Mouse (Mus musculus) MEL (cell line): ENCODE results near the gene Osbpl3. TPM values are rescaled to one million over a fixed set of nuclear protein-coding genes. Genes with fewer than 3 reads are reported as not detected.

Source experiments
- DNase-seq: peaks from one replicate; pipeline ENCODE4 v3.0.0; 2011; ENCODE audit warnings: low read depth, low spot score
- H3K27ac ChIP-seq: 2 replicates; pipeline ENCODE4 v1.5.1; 2012; ENCODE audit warnings: low read depth, mild to moderate bottlenecking, control low read depth, low read length, moderate library complexity; ENCODE audit not compliant: control insufficient read depth
- H3K27me3 ChIP-seq, 2 experiments: fragments of 150-350 bp in 1 of 2; sonication (generic) in 1 of 2; 2 replicates each; pipeline ENCODE4 v1.6.1; 2012; ENCODE audit warnings: low read length in 2 of 2, mild to moderate bottlenecking in 2 of 2, improper control_type of control experiment in 1 of 2, moderate library complexity in 1 of 2; ENCODE audit not compliant: insufficient read depth in 2 of 2, control insufficient read depth in 1 of 2
- H3K36me3 ChIP-seq, 2 experiments: 2 replicates each; pipeline ENCODE4 v1.6.1; 2012 to 2014; ENCODE audit warnings: low read length in 2 of 2, improper control_type of control experiment in 1 of 2, inconsistent platforms in 1 of 2, mild to moderate bottlenecking in 1 of 2; ENCODE audit not compliant: insufficient read depth in 2 of 2, control insufficient read depth in 1 of 2
- H3K4me1 ChIP-seq, 2 experiments: fragments of 150-350 bp in 1 of 2; sonication (generic) in 1 of 2; 2 replicates each; pipeline ENCODE4 v1.6.1; 2012; ENCODE audit warnings: low read length in 2 of 2, improper control_type of control experiment in 1 of 2, mild to moderate bottlenecking in 1 of 2; ENCODE audit not compliant: insufficient read depth in 2 of 2, control insufficient read depth in 1 of 2
- H3K4me3 ChIP-seq, 2 experiments: fragments of 150-350 bp in 1 of 2; sonication (generic) in 1 of 2; 2 replicates each; pipeline ENCODE4 v1.5.1; 2012; ENCODE audit warnings: low read depth in 2 of 2, low read length in 2 of 2, mild to moderate bottlenecking in 2 of 2, moderate library complexity in 2 of 2, control low read depth in 1 of 2, improper control_type of control experiment in 1 of 2; ENCODE audit not compliant: control insufficient read depth in 1 of 2, insufficient read depth in 1 of 2
- H3K79me2 ChIP-seq: 2 replicates; pipeline ENCODE4 v1.6.1; 2012; ENCODE audit warnings: mild to moderate bottlenecking, low read length, moderate library complexity; ENCODE audit not compliant: control insufficient read depth, poor library complexity, insufficient read depth
- H3K9ac ChIP-seq: 2 replicates; pipeline ENCODE4 v1.6.1; 2012; ENCODE audit warnings: low read depth, mild to moderate bottlenecking, control low read depth, low read length, moderate library complexity; ENCODE audit not compliant: control insufficient read depth, poor library complexity, severe bottlenecking
- H3K9me3 ChIP-seq: fragments of 150-350 bp; sonication (generic); replicated peaks from 2 replicates; pipeline ENCODE4 v1.6.1; 2012; ENCODE audit warnings: mild to moderate bottlenecking, low read length, improper control_type of control experiment, moderate library complexity; ENCODE audit not compliant: insufficient read depth
- CHD1 ChIP-seq: IDR thresholded peaks from 2 replicates; pipeline ENCODE4 v1.6.1; 2012; ENCODE audit warnings: low read depth, mild to moderate bottlenecking, inconsistent platforms, low read length, improper control_type of control experiment
- CHD2 ChIP-seq: IDR thresholded peaks from 2 replicates; pipeline ENCODE4 v1.6.1; 2011; ENCODE audit warnings: low read length, improper control_type of control experiment
- CTCF ChIP-seq, 3 experiments: IDR thresholded peaks in 2 of 3; conservative IDR thresholded peaks in 1 of 3; 2 replicates each; pipeline ENCODE4 v1.5.1; 2011 to 2012; ENCODE audit warnings: low read length in 3 of 3, low read depth in 2 of 3, mild to moderate bottlenecking in 2 of 3, improper control_type of control experiment in 1 of 3, inconsistent platforms in 1 of 3, mixed read lengths in 1 of 3, moderate library complexity in 1 of 3; ENCODE audit not compliant: control insufficient read depth in 1 of 3, insufficient read depth in 1 of 3, poor library complexity in 1 of 3, severe bottlenecking in 1 of 3
- EP300 ChIP-seq, 2 experiments: IDR thresholded peaks; 2 replicates each; pipeline ENCODE4 v1.6.1; 2011; ENCODE audit warnings: improper control_type of control experiment in 2 of 2, low read length in 2 of 2, low read depth in 1 of 2, mild to moderate bottlenecking in 1 of 2
- ETS1 ChIP-seq: IDR thresholded peaks from 2 replicates; pipeline ENCODE4 v1.6.1; 2012; ENCODE audit warnings: low read depth, mild to moderate bottlenecking, inconsistent platforms, low read length, improper control_type of control experiment, moderate library complexity
- GABPA ChIP-seq: IDR thresholded peaks from 2 replicates; pipeline ENCODE4 v1.6.1; 2012; ENCODE audit warnings: low read depth, mild to moderate bottlenecking, inconsistent platforms, low read length, improper control_type of control experiment, moderate library complexity
- GATA1 ChIP-seq: IDR thresholded peaks from 2 replicates; pipeline ENCODE4 v1.6.1; 2011; ENCODE audit warnings: low read depth, low read length, improper control_type of control experiment
- HCFC1 ChIP-seq: IDR thresholded peaks from 2 replicates; pipeline ENCODE4 v1.6.1; 2012; ENCODE audit warnings: low read depth, mild to moderate bottlenecking, inconsistent platforms, low read length, improper control_type of control experiment, moderate library complexity
- KAT2A ChIP-seq: conservative IDR thresholded peaks from 2 replicates; pipeline ENCODE4 v1.6.1; 2012; ENCODE audit warnings: low read depth, low read length, improper control_type of control experiment, inconsistent platforms
- MAFK ChIP-seq: IDR thresholded peaks from 2 replicates; pipeline ENCODE4 v1.6.1; 2011; ENCODE audit warnings: low read depth, mild to moderate bottlenecking, low read length, improper control_type of control experiment, borderline replicate concordance
- MAX ChIP-seq: IDR thresholded peaks from 2 replicates; pipeline ENCODE4 v1.6.1; 2011; ENCODE audit warnings: low read length, improper control_type of control experiment
- MEF2A ChIP-seq: IDR thresholded peaks from 2 replicates; pipeline ENCODE4 v1.6.1; 2014; ENCODE audit warnings: low read depth, mild to moderate bottlenecking, inconsistent platforms, low read length, improper control_type of control experiment; ENCODE audit not compliant: poor library complexity, insufficient replicate concordance, severe bottlenecking; ENCODE audit errors: extremely low read depth
- NELFE ChIP-seq: IDR thresholded peaks from 2 replicates; pipeline ENCODE4 v1.6.1; 2011; ENCODE audit warnings: low read depth, low read length, improper control_type of control experiment
- SIN3A ChIP-seq: IDR thresholded peaks from 2 replicates; pipeline ENCODE4 v1.6.1; 2012; ENCODE audit warnings: low read length, improper control_type of control experiment, inconsistent platforms
- SMC3 ChIP-seq: IDR thresholded peaks from 2 replicates; pipeline ENCODE4 v1.6.1; 2011; ENCODE audit warnings: low read depth, low read length, improper control_type of control experiment
- TCF12 ChIP-seq: IDR thresholded peaks from 2 replicates; pipeline ENCODE4 v1.6.1; 2014; ENCODE audit warnings: low read depth, mild to moderate bottlenecking, inconsistent platforms, low read length, improper control_type of control experiment, moderate library complexity
- USF2 ChIP-seq, 2 experiments: IDR thresholded peaks; 2 replicates each; pipeline ENCODE4 v1.6.1; 2011 to 2012; ENCODE audit warnings: improper control_type of control experiment in 2 of 2, low read length in 2 of 2, borderline replicate concordance in 1 of 2, inconsistent platforms in 1 of 2, low read depth in 1 of 2, mild to moderate bottlenecking in 1 of 2; ENCODE audit not compliant: insufficient read depth in 1 of 2
- ZC3H11A ChIP-seq: IDR thresholded peaks from 2 replicates; pipeline ENCODE4 v1.6.1; 2012; ENCODE audit warnings: low read depth, mild to moderate bottlenecking, inconsistent platforms, low read length, improper control_type of control experiment
- ZKSCAN1 ChIP-seq: IDR thresholded peaks from 2 replicates; pipeline ENCODE4 v1.6.1; 2012; ENCODE audit warnings: low read depth, mild to moderate bottlenecking, inconsistent platforms, low read length, improper control_type of control experiment, moderate library complexity
- ZMIZ1 ChIP-seq: IDR thresholded peaks from 2 replicates; pipeline ENCODE4 v1.6.1; 2012; ENCODE audit warnings: low read depth, mild to moderate bottlenecking, inconsistent platforms, low read length, improper control_type of control experiment, moderate library complexity
- ZNF384 ChIP-seq: IDR thresholded peaks from 2 replicates; pipeline ENCODE4 v1.6.1; 2012; ENCODE audit warnings: low read depth, mild to moderate bottlenecking, inconsistent platforms, low read length, improper control_type of control experiment
- polyA plus RNA-seq, 2 experiments: library from polyadenylated mRNA; stranded (reverse) in 1 of 2; unstranded in 1 of 2; fragments of >175 nt in 1 of 2; fragments of >200 nt in 1 of 2; gene quantifications; 2 replicates each; pipeline versions ENCODE4 v1.2.1 to v1.2.4; 2012; ENCODE audit warnings: low replicate concordance in 2 of 2, low read depth in 1 of 2; ENCODE audit not compliant: insufficient read length in 2 of 2, insufficient read depth in 1 of 2, missing spikeins in 1 of 2
- total RNA-seq: library from RNA; depleted of rRNA; stranded (reverse); fragments of 300-350 nt; gene quantifications from 2 replicates; pipeline ENCODE4 v1.2.3, GENCODE M21; 2012

Gene Osbpl3
- total and polyA plus RNA-seq, 3 experiments, result 4.9 to 5.6 TPM; not detected in 1

DNA sequence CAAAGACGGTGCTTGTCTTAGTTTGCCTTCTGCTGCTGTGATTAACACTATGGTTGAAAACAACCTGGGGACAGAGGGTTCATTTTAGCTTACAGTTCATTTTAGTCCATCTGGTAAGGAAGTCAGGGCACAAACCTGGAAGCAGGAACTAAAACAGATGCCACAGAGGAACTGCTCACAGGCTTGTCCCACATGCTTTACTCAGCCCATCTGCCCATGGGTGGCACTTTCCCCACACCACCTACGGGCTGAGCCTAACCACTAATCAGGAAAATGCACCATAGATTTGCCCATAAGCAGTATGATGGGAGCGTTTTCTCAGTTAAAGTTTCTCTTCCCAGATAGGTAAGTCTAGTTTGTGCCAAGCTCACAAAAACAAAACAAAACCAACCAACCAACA, 27.4 kb upstream of the Osbpl3 start:
- no peaks in the 10 kb centered on the region for H3K9me3 ChIP-seq
- no peak overlapping the region for H3K4me3 ChIP-seq
- no peaks in the 10 kb centered on the region for H3K36me3 ChIP-seq
- no peak for TF ChIP-seq MEF2A
- no peak for TF ChIP-seq KAT2A
- no peak for TF ChIP-seq ZNF384
- no peak for TF ChIP-seq CHD2
- no peak for TF ChIP-seq SIN3A
- no peak for TF ChIP-seq USF2 (IDR thresholded peaks at IDR 0.05; ENCODE audit: borderline replicate concordance in 1 of 2, insufficient read depth in 1 of 2, low read depth in 1 of 2, low read length in 2 of 2)
- DNase-seq, result no peak
- no peaks in the 10 kb centered on the region for H3K4me1 ChIP-seq
- H3K9ac ChIP-seq, result no peak overlapping the region
- peaks cover 0 to 2% of the 10 kb centered on the region in 2 experiments; a peak in 1 of 4 replicates for H3K27me3 ChIP-seq
- no peaks in the 10 kb centered on the region for H3K79me2 ChIP-seq
- no peak overlapping the region for H3K27ac ChIP-seq

DNA sequence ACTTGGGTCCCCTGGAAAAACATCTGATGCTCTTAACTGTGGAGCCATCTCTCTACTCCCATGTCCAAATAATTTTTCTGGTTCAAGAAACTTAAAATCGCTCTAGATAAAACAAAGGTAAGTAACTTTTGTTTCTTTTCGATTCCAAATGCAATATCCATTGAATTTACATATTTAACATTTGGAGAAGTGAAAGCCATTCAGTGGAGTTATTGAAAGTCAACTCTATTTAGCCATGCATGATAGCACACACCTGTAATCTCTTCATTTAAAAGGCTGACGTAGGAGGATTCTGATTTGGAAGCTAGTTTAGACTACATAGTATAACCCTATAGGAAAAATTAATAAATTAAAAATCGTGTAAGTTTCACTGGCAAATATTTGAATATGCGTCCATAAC, 25.5 kb upstream of the Osbpl3 start:
- Histone ChIP-seq H3K27me3 (peaks cover 0 to 2% of the 10 kb centered on the region in 2 experiments; a peak in 1 of 4 replicates), H3K9ac (no peak overlapping the region), H3K79me2 (no peaks in the 10 kb centered on the region), H3K4me3 (no peak overlapping the region)
- DNase-seq, result no peak
- TF ChIP-seq GATA1, result no peak
- TF ChIP-seq, all 39 proteins: peak for 0
- Histone ChIP-seq H3K36me3 (no peaks in the 10 kb centered on the region), H3K9me3 (no peaks in the 10 kb centered on the region), H3K27ac (no peak overlapping the region), H3K4me1 (no peaks in the 10 kb centered on the region)

DNA sequence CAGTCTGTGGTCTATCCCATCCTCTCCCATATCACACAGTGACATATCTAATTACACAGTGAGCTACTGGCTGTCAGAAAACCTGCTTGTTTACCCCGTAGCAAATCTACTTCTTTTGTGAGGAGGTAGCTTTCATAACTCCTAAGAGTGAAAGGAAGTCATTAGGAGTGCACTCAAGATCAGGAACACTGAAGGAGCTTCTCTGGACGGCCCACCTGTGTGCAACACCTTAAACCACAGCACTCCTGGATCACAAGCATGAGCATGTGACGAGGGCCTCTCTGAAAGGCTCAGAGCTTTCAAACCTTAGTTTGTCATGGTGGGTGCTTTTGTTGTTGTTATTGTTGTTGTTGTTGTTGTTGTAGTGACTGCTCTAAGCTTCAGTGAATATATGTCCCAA, 10.4 kb upstream of the Osbpl3 start:
- Histone ChIP-seq H3K9me3 (no peaks in the 10 kb centered on the region), H3K27ac (no peak overlapping the region), H3K4me1 (no peaks in the 10 kb centered on the region), H3K4me3 (no peak overlapping the region), H3K36me3 (no peaks in the 10 kb centered on the region), H3K27me3 (no peaks in the 10 kb centered on the region), H3K9ac (no peak overlapping the region), H3K79me2 (no peaks in the 10 kb centered on the region)
- TF ChIP-seq MAFK, result no peak
- no peak for TF ChIP-seq CTCF (IDR thresholded peaks at IDR 0.05 in 2 of 3, conservative IDR thresholded peaks at IDR 0.05 in 1 of 3; ENCODE audit: control insufficient read depth in 1 of 3, insufficient read depth in 1 of 3, low read depth in 2 of 3, low read length in 3 of 3, poor library complexity in 1 of 3, severe bottlenecking in 1 of 3)
- no peak for TF ChIP-seq KAT2A
- no peak for TF ChIP-seq ZC3H11A
- TF ChIP-seq ZNF384, result no peak
- no peak for TF ChIP-seq MAX
- TF ChIP-seq ETS1, result no peak
- TF ChIP-seq CHD1, result no peak
- no peak for TF ChIP-seq ZKSCAN1
- TF ChIP-seq SMC3, result no peak
- TF ChIP-seq ZMIZ1, result no peak
- TF ChIP-seq HCFC1, result no peak
- TF ChIP-seq GABPA, result no peak
- no peak for TF ChIP-seq EP300 (IDR thresholded peaks at IDR 0.05; ENCODE audit: low read depth in 1 of 2, low read length in 2 of 2)
- no peak for TF ChIP-seq NELFE
- TF ChIP-seq TCF12, result no peak
- DNase-seq, result no peak
